Mouse (Mus musculus) erythroblast, embryonic 14.5 days (primary cell): ENCODE measurements around the gene Sptssb.

Experiments
- GATA1 ChIP-seq: IDR thresholded peaks from 2 replicates; pipeline ENCODE4 v1.6.1; 2012; ENCODE audit warnings: low read length, inconsistent platforms, mixed read lengths
- TAL1 ChIP-seq: IDR thresholded peaks from 3 replicates; pipeline ENCODE4 v1.6.1; 2012; ENCODE audit warnings: low read length, inconsistent platforms, mixed read lengths

- no peak for TF ChIP-seq TAL1
- no peak for TF ChIP-seq GATA1
These were observed 26.1 kb upstream of the Sptssb start for GRCm38 (mm10) chr3:69885866-69886265.
